Mouse (Mus musculus): ENCODE measurements around the gene Foxc1. TPM values are rescaled to one million over a fixed set of nuclear protein-coding genes. Genes with fewer than 3 reads are reported as not detected.

The Foxc1 gene
- polyA plus RNA-seq, 1 experiment: 4.1 TPM

DNA sequence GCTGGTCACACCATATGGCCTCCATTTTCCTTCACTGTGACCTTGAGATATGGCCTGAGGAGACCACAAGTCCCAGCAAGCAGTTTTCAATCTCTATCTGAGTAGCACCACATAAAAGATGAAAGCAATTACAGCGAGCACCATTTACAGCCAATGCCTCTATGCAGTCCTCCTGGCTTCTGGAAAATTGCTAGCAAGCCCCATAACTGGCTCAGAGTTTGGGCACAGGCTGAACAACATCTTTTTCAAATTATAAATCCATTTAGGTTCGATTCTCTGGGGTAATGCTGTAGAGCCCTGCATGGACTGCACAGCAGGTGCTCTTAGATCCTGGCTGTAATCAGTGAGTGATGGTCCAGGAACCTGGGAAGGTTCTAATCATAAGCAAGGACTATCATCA is 47.1 kb downstream of the Foxc1 start:
- TF ChIP-seq MAX (IDR thresholded peaks at IDR 0.05) (no peak), MYOD1 (IDR thresholded peaks at IDR 0.05; ENCODE audit: control insufficient read depth, insufficient read length, low read depth) (no peak), MYOG (IDR thresholded peaks at IDR 0.05; ENCODE audit: control insufficient read depth, extremely low read depth, insufficient read length) (no peak), USF1 (IDR thresholded peaks at IDR 0.05; ENCODE audit: low read depth) (no peak), FOSL1 (IDR thresholded peaks at IDR 0.05; ENCODE audit: insufficient read depth, low read length, poor library complexity, severe bottlenecking) (no peak)
- no peak overlapping the region for H3ac ChIP-seq (ENCODE audit: control insufficient read depth, insufficient read length, low read depth)
- H3K27me3 ChIP-seq (ENCODE audit: control insufficient read depth, insufficient read depth, insufficient read length): no peaks in the 10 kb centered on the region
- no peaks in the 10 kb centered on the region for H3K79me2 ChIP-seq (ENCODE audit: control insufficient read depth, insufficient read depth)
- no peak overlapping the region for H3K4me3 ChIP-seq (ENCODE audit: insufficient read depth, poor library complexity, severe bottlenecking)
- H3K79me3 ChIP-seq (ENCODE audit: low read depth): no peaks in the 10 kb centered on the region
- H3K36me3 ChIP-seq (ENCODE audit: control insufficient read depth, insufficient read depth): no peaks in the 10 kb centered on the region

DNA sequence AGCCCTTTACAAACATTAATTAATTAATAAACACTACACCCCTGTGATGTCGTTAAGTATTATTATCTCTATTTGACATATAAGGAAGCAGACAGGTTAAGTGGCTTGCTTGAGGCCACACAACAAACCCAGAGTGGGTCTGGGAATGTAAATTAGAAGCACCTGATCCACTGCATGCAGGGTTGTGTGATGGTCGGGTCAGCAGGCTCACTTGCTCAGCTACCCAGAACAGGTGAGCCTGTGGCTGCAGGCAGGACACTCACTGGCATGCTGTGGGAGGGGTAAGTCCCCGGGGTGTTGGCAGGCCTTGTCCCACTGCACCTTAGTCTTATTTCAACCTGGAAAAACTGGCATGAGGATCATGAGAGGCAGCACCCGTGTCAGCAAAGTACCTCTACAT is 47.6 kb downstream of the Foxc1 start:
- Histone ChIP-seq H3K79me3 (ENCODE audit: low read depth) (no peaks in the 10 kb centered on the region), H3K79me2 (ENCODE audit: control insufficient read depth, insufficient read depth) (no peaks in the 10 kb centered on the region), H3K4me3 (ENCODE audit: insufficient read depth, poor library complexity, severe bottlenecking) (no peak overlapping the region), H3K27me3 (ENCODE audit: control insufficient read depth, insufficient read depth, insufficient read length) (no peaks in the 10 kb centered on the region), H3ac (ENCODE audit: control insufficient read depth, insufficient read length, low read depth) (no peak overlapping the region), H3K36me3 (ENCODE audit: control insufficient read depth, insufficient read depth) (no peaks in the 10 kb centered on the region)
- TF ChIP-seq MAX (IDR thresholded peaks at IDR 0.05): no peak
- TF ChIP-seq MYOG (IDR thresholded peaks at IDR 0.05; ENCODE audit: control insufficient read depth, extremely low read depth, insufficient read length): no peak
- no peak for TF ChIP-seq FOSL1 (IDR thresholded peaks at IDR 0.05; ENCODE audit: insufficient read depth, low read length, poor library complexity, severe bottlenecking)
- TF ChIP-seq CTCF (IDR thresholded peaks at IDR 0.05; ENCODE audit: control insufficient read depth, insufficient read depth, insufficient read length): no peak
- no peak for TF ChIP-seq MYOD1 (IDR thresholded peaks at IDR 0.05; ENCODE audit: control insufficient read depth, insufficient read length, low read depth)
- TF ChIP-seq CEBPB (IDR thresholded peaks at IDR 0.05; ENCODE audit: low read depth): no peak
- TF ChIP-seq USF1 (IDR thresholded peaks at IDR 0.05; ENCODE audit: low read depth): no peak

DNA sequence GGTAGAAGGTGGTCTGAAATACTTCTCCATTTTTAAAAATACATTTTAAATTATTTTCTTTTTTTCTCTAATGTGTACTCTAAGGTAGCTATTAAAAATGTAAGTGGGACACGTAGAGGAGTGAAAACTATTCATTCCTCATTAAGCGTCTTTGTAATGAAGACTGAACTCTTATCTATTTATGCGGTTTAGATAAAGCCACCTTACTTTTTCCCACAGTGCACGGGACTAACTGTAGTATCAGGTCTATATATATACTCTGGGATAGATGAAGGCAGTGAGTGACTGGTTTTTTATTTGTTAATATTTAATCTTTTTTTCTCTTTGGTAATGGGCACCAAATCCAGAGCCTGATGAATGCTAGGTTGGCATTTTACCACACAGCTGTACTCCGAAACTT is 53.8 kb downstream of the Foxc1 start:
- Histone ChIP-seq H3K79me2 (ENCODE audit: control insufficient read depth, insufficient read depth) (no peaks in the 10 kb centered on the region), H3K36me3 (ENCODE audit: control insufficient read depth, insufficient read depth) (no peaks in the 10 kb centered on the region), H3ac (ENCODE audit: control insufficient read depth, insufficient read length, low read depth) (no peak overlapping the region), H3K79me3 (ENCODE audit: low read depth) (no peaks in the 10 kb centered on the region), H3K4me3 (ENCODE audit: insufficient read depth, poor library complexity, severe bottlenecking) (no peak overlapping the region), H3K27me3 (ENCODE audit: control insufficient read depth, insufficient read depth, insufficient read length) (no peaks in the 10 kb centered on the region)
- TF ChIP-seq CEBPB (IDR thresholded peaks at IDR 0.05; ENCODE audit: low read depth) (no peak), MYOD1 (IDR thresholded peaks at IDR 0.05; ENCODE audit: control insufficient read depth, insufficient read length, low read depth) (no peak), USF1 (IDR thresholded peaks at IDR 0.05; ENCODE audit: low read depth) (no peak), MYOG (IDR thresholded peaks at IDR 0.05; ENCODE audit: control insufficient read depth, extremely low read depth, insufficient read length) (no peak), FOSL1 (IDR thresholded peaks at IDR 0.05; ENCODE audit: insufficient read depth, low read length, poor library complexity, severe bottlenecking) (no peak), CTCF (IDR thresholded peaks at IDR 0.05; ENCODE audit: control insufficient read depth, insufficient read depth, insufficient read length) (no peak), MAX (IDR thresholded peaks at IDR 0.05) (no peak)

Other genes starting within 250 kb of the Foxc1 start
- gene A530084C06Rik, start 247.3 kb upstream of the Foxc1 start, polyA plus RNA-seq (2012; fragmentation: generic; extraction: Trizol): not detected
- gene Foxf2, start 180.8 kb upstream of the Foxc1 start, polyA plus RNA-seq (2012; fragmentation: generic; extraction: Trizol): 11.3 TPM